In the genomic region with DNA sequence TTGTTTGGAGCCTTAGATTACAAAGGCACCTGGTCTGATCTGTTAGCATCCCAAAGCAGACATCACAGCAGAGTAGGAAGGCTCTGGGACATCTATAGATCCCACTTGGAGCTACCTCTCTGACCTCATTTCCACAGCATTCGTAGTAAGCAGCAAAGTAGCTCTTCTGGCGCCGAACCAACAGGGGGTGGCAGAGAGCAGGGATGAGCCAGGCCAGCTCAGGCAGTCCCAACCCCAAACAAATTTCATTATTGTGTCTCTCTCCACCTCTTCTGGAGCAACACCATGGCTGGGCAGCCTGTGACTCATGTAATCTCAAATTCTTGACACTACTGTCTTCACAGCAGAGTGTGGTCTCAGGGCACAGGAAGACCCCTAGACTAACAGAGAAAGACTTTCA, we compare ENCODE assay signal across 8 mouse cellular contexts. TPM values are rescaled to one million over a fixed set of nuclear protein-coding genes. Genes with fewer than 3 reads are reported as not detected.
DNase-seq lines count a peak whose midpoint lies in the region; TF ChIP-seq lines count a peak whose summit lies in the region.

No protein-coding gene starts in this region.

- no peak overlapping the region for H3K4me3 ChIP-seq in ES-E14 (ENCODE audit: insufficient read depth in 1 of 2, low read depth in 1 of 2, low read length in 2 of 2, poor library complexity in 1 of 2, severe bottlenecking in 1 of 2)
- no peak overlapping the region for H3K4me3 ChIP-seq in cerebellum, adult 2 months (replicated peaks; ENCODE audit: insufficient read depth, low read depth, low read length)
- no peak overlapping the region for H3K4me3 ChIP-seq in lung, adult 2 months (replicated peaks; ENCODE audit: extremely low read depth, low read depth, low read length)

- peak; percentile 28 for DNase-seq in 3134 (ENCODE audit: extremely low read depth, insufficient read length, low spot score)
- peak; percentile 28 for DNase-seq in ES-E14 (ENCODE audit: low read depth, low spot score)
- DNase-seq in cerebellum, adult 2 months: peak; percentile 74 to 80
- DNase-seq in frontal cortex, postnatal 25 days (ENCODE audit: low spot score in 2 of 2): peak; percentile 29 to 56
- DNase-seq in kidney, postnatal 25 days: peak; percentile 65 to 70
- peak; percentile 52 for DNase-seq in lung, adult 2 months
- DNase-seq in ovary, postnatal 14 days (ENCODE audit: low spot score): peak; percentile 62
- peak; percentile 49 for DNase-seq in urinary bladder, adult 2 months (ENCODE audit: low spot score)

- H3K27ac ChIP-seq in ES-E14 (ENCODE audit: insufficient read depth, low read depth, low read length, poor library complexity, severe bottlenecking): no peak overlapping the region
- no peak overlapping the region for H3K27ac ChIP-seq in cerebellum, adult 2 months (ENCODE audit: insufficient read depth, low read length)

- no peaks in the 10 kb centered on the region for H3K9me3 ChIP-seq in ES-E14 (ENCODE audit: control insufficient read depth, insufficient read depth, low read depth, low read length)

- H3K9ac ChIP-seq in ES-E14 (ENCODE audit: insufficient read depth, low read depth, low read length, poor library complexity, severe bottlenecking): no peak overlapping the region

- H3K36me3 ChIP-seq in ES-E14 (ENCODE audit: control insufficient read depth, insufficient read depth, low read length, poor library complexity, severe bottlenecking): no peaks in the 10 kb centered on the region

- H3K4me1 ChIP-seq in ES-E14 (ENCODE audit: control insufficient read depth in 2 of 2, insufficient read depth in 2 of 2, low read length in 2 of 2, poor library complexity in 1 of 2): no peaks in the 10 kb centered on the region
- peaks cover 37% of the 10 kb centered on the region for H3K4me1 ChIP-seq in cerebellum, adult 2 months (ENCODE audit: control insufficient read depth, insufficient read depth, low read length)
- H3K4me1 ChIP-seq in lung, adult 2 months (ENCODE audit: control insufficient read depth, insufficient read depth, low read length): peaks cover 5% of the 10 kb centered on the region; the same call in 1 of the 2 replicates

- peak; percentile 86 for TF ChIP-seq CTCF in cerebellum, adult 2 months (IDR thresholded peaks at IDR 0.05; ENCODE audit: borderline replicate concordance, insufficient read depth, low read depth, low read length)
- TF ChIP-seq CTCF in lung, adult 2 months (IDR thresholded peaks at IDR 0.05; ENCODE audit: insufficient read depth, low read length): peak; percentile 80

- no peak for TF ChIP-seq POLR2A in cerebellum, adult 2 months (IDR thresholded peaks at IDR 0.05; ENCODE audit: borderline replicate concordance, insufficient read depth, low read length)
- TF ChIP-seq POLR2A in lung, adult 2 months (IDR thresholded peaks at IDR 0.05; ENCODE audit: borderline replicate concordance, extremely low read depth, low read depth, low read length): no peak

- no peaks in the 10 kb centered on the region for H3K27me3 ChIP-seq in cerebellum, adult 2 months (ENCODE audit: control insufficient read depth, insufficient read depth, low read length)

- whole genome bisulfite sequencing in cerebellum, adult 2 months: 15% methylated on average over 3 of the region's 3 CpGs
- 10% methylated on average over 3 of the region's 3 CpGs for WGBS in lung, adult 2 months

- in situ Hi-C loops in ES-E14 (cut with MboI; ENCODE audit: low sequenced_read_pairs in 2 of 2, unreplicated experiment in 2 of 2): no loop called here

TF ChIP-seq in ES-E14, 5 proteins besides CTCF, POLR2A, EP300 and RAD21:
- TF ChIP-seq MAFK (IDR thresholded peaks at IDR 0.05; ENCODE audit: insufficient read depth, low read depth, low read length): no peak
- TF ChIP-seq HCFC1 (IDR thresholded peaks at IDR 0.05; ENCODE audit: borderline replicate concordance, insufficient read depth, low read length): no peak
- no peak for TF ChIP-seq ZC3H11A (IDR thresholded peaks at IDR 0.05; ENCODE audit: borderline replicate concordance, low read depth, low read length)
- no peak for TF ChIP-seq ZNF384 (IDR thresholded peaks at IDR 0.05; ENCODE audit: low read depth, low read length)
- TF ChIP-seq CHD2 (IDR thresholded peaks at IDR 0.05; ENCODE audit: low read depth, low read length): no peak

RNA-seq across cellular contexts. Expression of a gene that starts 19.8 kb away (rescaled TPM):
- total RNA-seq in ES-E14 (2012; rRNA removed): 18.2 and 21.1 TPM in 2 replicates
- polyA plus RNA-seq in cerebellum, adult 2 months (2012; rRNA removed): 32.5 and 35.8 TPM in 2 replicates
- 23.9 and 33.9 TPM in 2 replicates for polyA plus RNA-seq in lung, adult 2 months (2012; rRNA removed)
- 4.6 and 13.9 TPM in 2 replicates for polyA plus RNA-seq in urinary bladder, adult 2 months (2012; rRNA removed)

RNA-seq across cellular contexts. Expression of a gene that starts 47.0 kb away (rescaled TPM):
- 10.5 and 12.1 TPM in 2 replicates for total RNA-seq in ES-E14 (2012; rRNA removed)
- polyA plus RNA-seq in cerebellum, adult 2 months (2012; rRNA removed): 0.10 and 0.14 TPM in 2 replicates
- 0.41 and 0.90 TPM in 2 replicates for polyA plus RNA-seq in lung, adult 2 months (2012; rRNA removed)
- polyA plus RNA-seq in urinary bladder, adult 2 months (2012; rRNA removed): 0.48 and 0.60 TPM in 2 replicates
